Mouse (Mus musculus): ENCODE measurements around the gene Vwf. TPM values are rescaled to one million over a fixed set of nuclear protein-coding genes. Genes with fewer than 3 reads are reported as not detected.

Vwf gene
- total RNA-seq (2014; rRNA removed) (4.9 and 6.8 TPM in 2 replicates), polyA plus RNA-seq (2012; rRNA removed) (9.0 and 10.9 TPM in 2 replicates)

DNA sequence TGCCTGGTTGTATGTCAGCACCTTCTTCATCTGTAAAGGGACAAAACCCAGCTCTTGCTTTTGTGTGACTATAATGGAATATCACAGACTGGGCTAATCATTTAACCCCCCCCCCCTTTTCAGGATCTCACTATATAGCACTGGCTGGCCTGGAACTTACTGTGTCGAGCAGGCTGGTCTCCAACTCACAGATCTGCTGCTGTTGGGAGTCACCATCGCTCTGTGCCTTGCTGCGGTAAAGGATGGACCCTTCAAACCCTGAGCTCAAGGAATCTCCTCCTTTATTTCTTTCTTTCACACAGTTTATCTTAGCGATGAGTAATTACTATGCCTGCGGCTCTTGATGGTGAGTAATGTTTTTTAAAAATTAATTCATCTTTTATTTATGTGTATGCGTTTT, at the start of gene Vwf:
Gene Vwf (plus strand): TSS at position 301 of the 400 bp plus-strand sequence.
- no peaks in the 10 kb centered on the region for H3K79me2 ChIP-seq (ENCODE audit: control insufficient read depth, insufficient read depth, low read length)
- no peak within 1 kb of the TSS for H3K9ac ChIP-seq (ENCODE audit: low read depth, low read length)
- H3K27me3 ChIP-seq (ENCODE audit: control insufficient read depth, insufficient read depth, low read length) = no peaks in the 10 kb centered on the region
- WGBS = 97% methylated on average over 6 of the region's 6 CpGs
- no peak within 1 kb of the TSS for H3K4me3 ChIP-seq (ENCODE audit: insufficient read depth, low read depth, low read length)
- TF ChIP-seq POLR2A (IDR thresholded peaks at IDR 0.05; ENCODE audit: extremely low read depth, insufficient read depth, low read length) (no peak), CTCF (IDR thresholded peaks at IDR 0.05; ENCODE audit: low read depth, low read length) (no peak)
- DNase-seq (ENCODE audit: extremely low read depth, low read depth, low spot score) = no peak
- no peak within 1 kb of the TSS for H3K27ac ChIP-seq (replicated peaks; ENCODE audit: insufficient read depth, low read depth, low read length)
- no peaks in the 10 kb centered on the region for H3K4me1 ChIP-seq (ENCODE audit: control insufficient read depth, insufficient read depth, low read length)
- no peaks in the 10 kb centered on the region for H3K36me3 ChIP-seq (ENCODE audit: control insufficient read depth, insufficient read depth, low read length)

DNA sequence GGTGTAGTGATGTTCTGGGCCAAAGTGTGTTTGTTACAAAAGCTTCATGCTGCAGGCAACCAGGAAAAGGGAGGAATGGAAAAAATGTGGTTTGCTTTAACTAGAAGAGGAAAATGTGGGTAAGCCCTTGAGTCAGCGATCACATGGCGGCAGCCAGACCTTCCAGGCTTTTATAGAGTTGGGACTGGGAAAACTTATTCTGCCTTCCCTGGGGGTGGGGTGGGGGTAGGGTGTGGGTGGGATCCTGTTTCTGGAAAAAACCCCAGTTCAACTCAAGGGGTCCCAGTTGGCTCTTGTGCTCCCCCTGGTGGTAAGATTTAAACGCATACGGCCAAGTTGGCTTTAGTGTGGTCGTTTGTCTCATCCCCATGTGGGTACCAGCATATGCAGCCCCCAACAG, 48.5 kb upstream of the Vwf start:
- WGBS = 59% methylated on average over 5 of the region's 5 CpGs
- no peak overlapping the region for H3K4me3 ChIP-seq (ENCODE audit: insufficient read depth, low read depth, low read length)
- H3K27me3 ChIP-seq (ENCODE audit: control insufficient read depth, insufficient read depth, low read length) = no peaks in the 10 kb centered on the region
- H3K9ac ChIP-seq (ENCODE audit: low read depth, low read length) = no peak overlapping the region
- H3K79me2 ChIP-seq (ENCODE audit: control insufficient read depth, insufficient read depth, low read length) = no peaks in the 10 kb centered on the region
- TF ChIP-seq POLR2A (IDR thresholded peaks at IDR 0.05; ENCODE audit: extremely low read depth, insufficient read depth, low read length) (no peak), CTCF (IDR thresholded peaks at IDR 0.05; ENCODE audit: low read depth, low read length) (peak; percentile 61; the same call in 1 of the 2 replicates)
- H3K27ac ChIP-seq (replicated peaks; ENCODE audit: insufficient read depth, low read depth, low read length) = no peak overlapping the region
- DNase-seq (ENCODE audit: extremely low read depth, low read depth, low spot score) = no peak
- peaks cover 11% of the 10 kb centered on the region for H3K4me1 ChIP-seq (ENCODE audit: control insufficient read depth, insufficient read depth, low read length)
- H3K36me3 ChIP-seq (ENCODE audit: control insufficient read depth, insufficient read depth, low read length) = no peaks in the 10 kb centered on the region

DNA sequence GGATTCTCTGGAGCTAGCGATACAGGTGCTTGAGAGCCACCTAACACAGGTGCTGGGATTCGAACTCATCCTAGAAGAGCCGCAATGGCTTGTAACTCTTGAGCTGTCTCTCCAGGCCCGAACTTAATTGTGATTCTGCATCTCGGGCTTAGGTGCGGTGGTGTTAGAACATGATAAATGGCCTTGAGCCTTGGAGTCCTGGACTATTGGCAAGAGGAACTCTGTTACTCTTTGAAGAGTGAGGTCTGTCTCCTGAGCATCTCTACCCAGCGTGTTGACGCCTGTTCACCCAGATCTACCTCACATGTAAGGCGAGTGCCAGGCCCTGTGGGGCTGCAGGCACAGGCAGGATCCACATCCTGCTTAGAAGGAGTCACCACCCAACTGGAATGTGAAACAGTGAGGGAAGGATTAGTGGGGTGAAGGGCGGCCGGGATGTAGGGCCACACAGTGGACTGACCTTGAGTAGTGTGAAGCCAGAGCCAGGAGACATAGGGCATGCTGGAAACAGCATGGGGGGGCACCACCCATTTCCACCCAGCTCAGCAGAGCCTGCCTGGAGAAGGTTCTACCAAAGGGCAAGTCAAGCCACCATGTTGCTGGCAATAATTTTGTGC, 43.3 kb upstream of the Vwf start:
- H3K36me3 ChIP-seq (ENCODE audit: control insufficient read depth, insufficient read depth, low read length) = no peaks in the 10 kb centered on the region
- 97% methylated on average over 11 of the region's 11 CpGs for WGBS
- DNase-seq (ENCODE audit: extremely low read depth, low read depth, low spot score) = no peak
- TF ChIP-seq CTCF (IDR thresholded peaks at IDR 0.05; ENCODE audit: low read depth, low read length) = no peak
- no peak for TF ChIP-seq POLR2A (IDR thresholded peaks at IDR 0.05; ENCODE audit: extremely low read depth, insufficient read depth, low read length)
- H3K4me1 ChIP-seq (ENCODE audit: control insufficient read depth, insufficient read depth, low read length) = no peaks in the 10 kb centered on the region
- H3K79me2 ChIP-seq (ENCODE audit: control insufficient read depth, insufficient read depth, low read length) = no peaks in the 10 kb centered on the region
- H3K27me3 ChIP-seq (ENCODE audit: control insufficient read depth, insufficient read depth, low read length) = no peaks in the 10 kb centered on the region
- no peak overlapping the region for H3K4me3 ChIP-seq (ENCODE audit: insufficient read depth, low read depth, low read length)
- H3K27ac ChIP-seq (replicated peaks; ENCODE audit: insufficient read depth, low read depth, low read length) = no peak overlapping the region
- no peak overlapping the region for H3K9ac ChIP-seq (ENCODE audit: low read depth, low read length)

DNA sequence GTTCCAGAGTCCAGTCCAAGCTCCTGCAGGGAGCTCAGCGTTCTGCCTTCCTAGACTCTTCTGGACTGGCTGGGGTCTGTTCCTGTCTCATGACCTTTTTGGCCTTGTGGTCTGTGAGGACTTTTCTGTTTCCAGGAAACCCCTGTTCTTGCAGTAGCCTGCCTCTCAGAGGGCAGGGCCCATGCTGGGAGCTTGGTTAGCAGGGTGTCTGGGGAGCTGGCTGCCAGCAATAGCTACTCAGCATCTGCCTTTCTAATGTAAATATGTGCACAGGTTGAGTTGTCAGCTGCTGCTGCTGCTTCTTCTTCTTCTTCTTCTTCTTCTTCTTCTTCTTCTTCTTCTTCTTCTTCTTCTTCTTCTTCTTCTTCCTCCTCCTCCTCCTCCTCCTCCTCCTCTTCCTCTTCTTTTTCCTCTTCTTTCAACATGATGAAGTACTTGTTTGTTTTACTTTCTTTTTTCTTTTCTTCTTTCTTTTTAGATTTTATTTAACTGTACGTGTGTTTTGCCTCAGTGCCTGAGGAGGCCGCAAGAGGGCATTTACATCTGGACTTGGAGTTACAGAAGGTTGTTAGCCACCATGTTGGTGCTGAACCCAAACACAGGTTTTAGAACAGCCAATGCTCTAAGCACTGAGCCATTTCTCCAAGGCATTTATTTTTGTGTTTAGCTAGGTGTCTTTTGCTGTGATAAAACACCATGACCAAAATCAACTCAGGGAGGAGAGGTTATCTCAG, 41.8 kb upstream of the Vwf start:
- Histone ChIP-seq H3K27ac (replicated peaks; ENCODE audit: insufficient read depth, low read depth, low read length) (no peak overlapping the region), H3K4me1 (ENCODE audit: control insufficient read depth, insufficient read depth, low read length) (no peaks in the 10 kb centered on the region), H3K9ac (ENCODE audit: low read depth, low read length) (no peak overlapping the region), H3K79me2 (ENCODE audit: control insufficient read depth, insufficient read depth, low read length) (no peaks in the 10 kb centered on the region), H3K4me3 (ENCODE audit: insufficient read depth, low read depth, low read length) (no peak overlapping the region), H3K36me3 (ENCODE audit: control insufficient read depth, insufficient read depth, low read length) (no peaks in the 10 kb centered on the region), H3K27me3 (ENCODE audit: control insufficient read depth, insufficient read depth, low read length) (no peaks in the 10 kb centered on the region)
- 81% methylated on average over 3 of the region's 3 CpGs for WGBS
- no peak for DNase-seq (ENCODE audit: extremely low read depth, low read depth, low spot score)
- no peak for TF ChIP-seq POLR2A (IDR thresholded peaks at IDR 0.05; ENCODE audit: extremely low read depth, insufficient read depth, low read length)
- TF ChIP-seq CTCF (IDR thresholded peaks at IDR 0.05; ENCODE audit: low read depth, low read length) = no peak

DNA sequence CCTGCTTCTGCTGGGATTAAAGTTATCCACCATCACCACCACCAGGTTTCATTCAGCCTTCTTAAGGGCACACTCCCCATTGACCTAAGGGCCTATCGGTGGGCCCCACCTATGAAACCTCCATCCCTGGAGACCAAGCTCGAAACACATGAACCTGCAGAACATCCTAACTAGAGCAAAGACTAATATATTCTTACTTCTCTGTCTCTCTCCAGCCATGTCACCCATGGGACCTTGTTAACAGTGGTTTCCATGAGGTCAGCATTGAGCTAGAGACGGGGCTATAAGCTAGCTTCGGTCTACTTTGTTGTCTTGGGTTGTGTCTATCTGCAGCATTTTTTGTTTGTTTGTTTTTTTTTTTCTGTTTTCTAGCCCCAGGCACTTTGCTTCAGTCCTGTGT, 40.1 kb upstream of the Vwf start:
- TF ChIP-seq CTCF (IDR thresholded peaks at IDR 0.05; ENCODE audit: low read depth, low read length) (no peak), POLR2A (IDR thresholded peaks at IDR 0.05; ENCODE audit: extremely low read depth, insufficient read depth, low read length) (no peak)
- H3K4me1 ChIP-seq (ENCODE audit: control insufficient read depth, insufficient read depth, low read length) = no peaks in the 10 kb centered on the region
- H3K9ac ChIP-seq (ENCODE audit: low read depth, low read length) = no peak overlapping the region
- no peak overlapping the region for H3K4me3 ChIP-seq (ENCODE audit: insufficient read depth, low read depth, low read length)
- 95% methylated on average over 4 of the region's 4 CpGs for WGBS
- H3K27me3 ChIP-seq (ENCODE audit: control insufficient read depth, insufficient read depth, low read length) = no peaks in the 10 kb centered on the region
- no peak for DNase-seq (ENCODE audit: extremely low read depth, low read depth, low spot score)
- H3K79me2 ChIP-seq (ENCODE audit: control insufficient read depth, insufficient read depth, low read length) = no peaks in the 10 kb centered on the region
- H3K27ac ChIP-seq (replicated peaks; ENCODE audit: insufficient read depth, low read depth, low read length) = no peak overlapping the region
- H3K36me3 ChIP-seq (ENCODE audit: control insufficient read depth, insufficient read depth, low read length) = no peaks in the 10 kb centered on the region

DNA sequence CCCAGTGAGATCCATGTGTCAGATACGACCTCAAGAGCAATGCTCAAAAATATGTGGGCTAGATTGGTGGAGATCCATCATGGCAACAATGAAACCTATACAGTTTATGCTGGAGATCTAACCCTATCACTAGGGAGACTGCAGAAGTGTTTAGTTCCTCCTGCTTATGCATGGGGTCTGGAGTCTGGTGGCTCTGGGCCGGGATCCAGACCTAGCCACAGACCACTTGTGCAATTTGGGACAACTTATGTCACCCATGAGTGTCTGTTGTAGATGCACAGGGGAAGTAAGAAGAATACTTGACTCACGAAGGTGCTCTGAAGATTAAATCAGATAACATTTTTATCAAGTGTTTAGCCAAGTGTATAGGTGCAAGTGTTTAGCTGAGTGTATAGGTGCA, 36.8 kb upstream of the Vwf start:
- TF ChIP-seq CTCF (IDR thresholded peaks at IDR 0.05; ENCODE audit: low read depth, low read length) = no peak
- no peak for TF ChIP-seq POLR2A (IDR thresholded peaks at IDR 0.05; ENCODE audit: extremely low read depth, insufficient read depth, low read length)
- no peak for DNase-seq (ENCODE audit: extremely low read depth, low read depth, low spot score)
- no peaks in the 10 kb centered on the region for H3K79me2 ChIP-seq (ENCODE audit: control insufficient read depth, insufficient read depth, low read length)
- H3K9ac ChIP-seq (ENCODE audit: low read depth, low read length) = no peak overlapping the region
- H3K27me3 ChIP-seq (ENCODE audit: control insufficient read depth, insufficient read depth, low read length) = no peaks in the 10 kb centered on the region
- 78% methylated on average over 3 of the region's 3 CpGs for WGBS
- no peaks in the 10 kb centered on the region for H3K36me3 ChIP-seq (ENCODE audit: control insufficient read depth, insufficient read depth, low read length)
- peaks cover 3% of the 10 kb centered on the region; the same call in 1 of the 2 replicates for H3K4me1 ChIP-seq (ENCODE audit: control insufficient read depth, insufficient read depth, low read length)
- no peak overlapping the region for H3K27ac ChIP-seq (replicated peaks; ENCODE audit: insufficient read depth, low read depth, low read length)
- H3K4me3 ChIP-seq (ENCODE audit: insufficient read depth, low read depth, low read length) = no peak overlapping the region
